Mouse (Mus musculus) neural tube, embryonic 14.5 days (tissue): Measurements from ENCODE around the gene Smim6. TPM values are rescaled to one million over a fixed set of nuclear protein-coding genes. Genes with fewer than 3 reads are reported as not detected.

Experiments used
- ATAC-seq: fragments of 200-750 bp; cut with Nextera tagmentation; 2 replicates; pipeline ENCODE4 v1.8.0; 2017; ENCODE audit warnings: low read depth, mild to moderate bottlenecking, moderate TSS enrichment, moderate library complexity
- H3K27ac ChIP-seq: fragments of 300-500 bp; sonication (generic); 2 replicates; pipeline ENCODE4 v1.5.1; 2014; ENCODE audit warnings: low read depth, mild to moderate bottlenecking, control low read depth, low read length, moderate library complexity, mixed read lengths
- H3K27me3 ChIP-seq: fragments of 300-500 bp; sonication (generic); 2 replicates; pipeline ENCODE4 v1.6.1; 2014; ENCODE audit warnings: low read length; ENCODE audit not compliant: control insufficient read depth, insufficient read depth
- H3K36me3 ChIP-seq: fragments of 300-500 bp; sonication (generic); 2 replicates; pipeline ENCODE4 v1.6.1; 2014; ENCODE audit warnings: low read length, mixed read lengths; ENCODE audit not compliant: control insufficient read depth, insufficient read depth
- H3K4me1 ChIP-seq: fragments of 300-500 bp; sonication (generic); 2 replicates; pipeline ENCODE4 v1.6.1; 2014; ENCODE audit warnings: low read length; ENCODE audit not compliant: control insufficient read depth, insufficient read depth
- H3K4me2 ChIP-seq: fragments of 300-500 bp; sonication (generic); 2 replicates; pipeline ENCODE4 v1.6.1; 2014; ENCODE audit warnings: mild to moderate bottlenecking, low read depth, low read length, control low read depth
- H3K4me3 ChIP-seq: fragments of 300-500 bp; sonication (generic); 2 replicates; pipeline ENCODE4 v1.5.1; 2014; ENCODE audit warnings: low read depth, low read length, control low read depth, mixed read lengths
- H3K9ac ChIP-seq: fragments of 300-500 bp; sonication (generic); replicated peaks from 2 replicates; pipeline ENCODE4 v1.6.1; 2014; ENCODE audit warnings: low read depth, mild to moderate bottlenecking, control low read depth, low read length, mixed read lengths
- H3K9me3 ChIP-seq: fragments of 300-500 bp; sonication (generic); 2 replicates; pipeline ENCODE4 v1.6.1; 2016; ENCODE audit warnings: low read length; ENCODE audit not compliant: control insufficient read depth
- WGBS: fragments of 180-500 bp; shearing (Covaris S2); extraction: QIAGEN DNeasy Blood & Tissue Kit; methylation state at CpG from one replicate; pipeline ENCODE4 v1.1.7; 2014; 5-methylcytosine and 5-hydroxymethylcytosine counted together
- polyA plus RNA-seq: library from polyadenylated mRNA; unstranded; fragments of >200 nt; fragmentation: Nextera tagmentation; extraction: Ambion mirVana; gene quantifications from 2 replicates; pipeline ENCODE4 v1.2.1, GENCODE M21; 2014

The Smim6 gene
- polyA plus RNA-seq, 1 experiment from 2014 or later: 0.43 TPM

DNA sequence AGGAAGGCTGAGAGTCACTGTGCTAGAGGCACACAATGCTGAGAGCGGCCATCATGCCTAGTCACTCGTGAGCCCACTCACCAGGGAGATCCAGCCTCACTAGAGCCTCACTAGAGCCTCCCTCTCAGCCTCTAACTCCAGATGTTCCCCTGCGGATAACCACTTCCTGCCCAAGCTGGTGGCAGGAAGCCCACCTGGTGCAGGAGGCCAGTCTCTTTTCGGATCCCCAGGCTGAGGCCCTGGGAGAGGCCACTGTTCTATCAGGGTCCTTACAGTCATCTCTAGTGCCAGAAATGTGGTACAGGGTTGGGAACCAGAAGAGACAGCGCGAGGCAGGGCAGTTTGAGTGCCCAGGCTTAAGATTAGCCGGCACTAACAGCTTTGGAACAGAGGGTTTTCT lies 13.4 kb upstream of the Smim6 start:
- H3K9ac ChIP-seq: no peak overlapping the region
- H3K4me3 ChIP-seq: no peak overlapping the region
- peaks cover 7% of the 10 kb centered on the region; the same call in 1 of the 2 replicates for H3K36me3 ChIP-seq
- H3K4me1 ChIP-seq: 0 out of 2 replicates have a peak, but pooled peaks cover 2% of the 10 kb centered on the region
- no peak overlapping the region for H3K27ac ChIP-seq
- H3K27me3 ChIP-seq: no peaks in the 10 kb centered on the region
- ATAC-seq: no peak
- no peak overlapping the region for H3K4me2 ChIP-seq
- no peaks in the 10 kb centered on the region for H3K9me3 ChIP-seq
- 89% methylated on average over 7 of the region's 7 CpGs for WGBS

DNA sequence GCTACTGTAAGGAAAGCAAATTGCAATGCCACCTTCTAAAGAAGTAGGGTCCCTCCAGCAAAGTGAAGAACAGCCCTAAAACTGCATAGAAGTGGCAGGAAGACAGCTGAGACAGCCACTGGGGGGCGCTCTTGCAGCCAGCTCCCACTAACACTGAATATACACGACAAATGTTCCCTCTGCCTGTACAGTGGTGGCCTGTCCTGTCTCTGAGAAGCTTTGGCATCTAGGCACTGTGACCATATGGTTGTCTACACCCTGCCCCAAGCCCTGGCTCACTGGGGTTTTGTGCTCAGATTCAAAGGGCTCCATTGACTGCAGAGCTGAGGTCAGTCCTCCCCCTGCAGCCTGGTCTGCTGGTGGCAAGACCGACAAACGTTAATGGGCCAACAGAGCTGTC lies 12.9 kb upstream of the Smim6 start:
- no peak overlapping the region for H3K9ac ChIP-seq
- 8% methylated on average over 4 of the region's 4 CpGs for WGBS
- 0 out of 2 replicates have a peak, but pooled peaks cover 2% of the 10 kb centered on the region for H3K4me1 ChIP-seq
- H3K27ac ChIP-seq: no peak overlapping the region
- H3K36me3 ChIP-seq: peaks cover 5% of the 10 kb centered on the region; the same call in 1 of the 2 replicates
- no peak for ATAC-seq
- no peak overlapping the region for H3K4me3 ChIP-seq
- no peaks in the 10 kb centered on the region for H3K9me3 ChIP-seq
- H3K4me2 ChIP-seq: no peak overlapping the region
- H3K27me3 ChIP-seq: no peaks in the 10 kb centered on the region

DNA sequence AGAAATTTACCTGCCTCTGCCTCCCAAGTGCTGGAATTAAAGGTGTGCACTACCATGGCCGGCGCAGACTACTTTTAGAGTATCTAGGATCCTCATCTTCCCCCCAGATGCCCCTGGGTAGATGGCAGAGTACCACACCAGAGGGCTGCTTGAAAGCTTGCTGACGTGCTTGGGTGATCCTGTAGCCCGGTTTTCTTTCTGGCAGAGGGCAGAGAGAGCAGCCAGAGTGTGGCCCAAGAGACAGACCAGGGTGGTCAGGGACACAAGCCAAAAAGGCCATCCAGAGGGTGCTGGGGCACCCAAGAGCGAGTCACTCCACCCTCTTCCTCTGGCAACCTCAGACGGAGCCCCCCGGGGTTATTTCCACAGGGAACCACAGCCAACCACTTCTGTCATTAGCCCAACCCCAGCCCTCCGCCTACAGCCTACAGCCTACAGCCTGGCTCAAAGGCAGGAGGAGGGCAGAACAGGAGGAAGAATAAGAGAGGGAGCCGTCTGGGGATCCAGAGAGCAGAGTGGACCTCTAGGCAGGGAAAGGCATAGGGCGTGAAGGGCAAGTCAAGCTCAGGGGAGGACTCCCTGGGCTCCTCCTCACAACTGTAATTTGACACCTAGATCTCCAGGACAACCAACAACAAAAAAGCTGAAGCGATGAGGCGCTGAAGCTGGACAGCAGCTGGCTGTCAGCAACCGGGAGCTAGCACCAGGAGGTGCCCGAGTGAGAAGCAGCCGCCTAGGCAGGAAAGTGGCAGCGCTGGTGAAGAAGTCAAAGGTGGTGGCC lies 12.1 kb upstream of the Smim6 start, which contains the start of gene Smim5:
Smim5 (plus strand) TSS at position 481 of the 781 bp plus-strand sequence.
- 0 out of 2 replicates have a peak within 1 kb of the TSS, but pooled peaks have one; percentile 16 for H3K9ac ChIP-seq
- H3K9me3 ChIP-seq: no peaks in the 10 kb centered on the region
- 0 out of 2 replicates have a peak, but pooled peaks cover 2% of the 10 kb centered on the region for H3K4me1 ChIP-seq
- H3K36me3 ChIP-seq: no peaks in the 10 kb centered on the region
- no peaks in the 10 kb centered on the region for H3K27me3 ChIP-seq
- H3K27ac ChIP-seq: no peak within 1 kb of the TSS
- no peak within 1 kb of the TSS for H3K4me2 ChIP-seq
- 35% methylated on average over 16 of the region's 16 CpGs for WGBS
- H3K4me3 ChIP-seq: no peak within 1 kb of the TSS
- no peak; the same call in 1 of the 2 replicates for ATAC-seq

DNA sequence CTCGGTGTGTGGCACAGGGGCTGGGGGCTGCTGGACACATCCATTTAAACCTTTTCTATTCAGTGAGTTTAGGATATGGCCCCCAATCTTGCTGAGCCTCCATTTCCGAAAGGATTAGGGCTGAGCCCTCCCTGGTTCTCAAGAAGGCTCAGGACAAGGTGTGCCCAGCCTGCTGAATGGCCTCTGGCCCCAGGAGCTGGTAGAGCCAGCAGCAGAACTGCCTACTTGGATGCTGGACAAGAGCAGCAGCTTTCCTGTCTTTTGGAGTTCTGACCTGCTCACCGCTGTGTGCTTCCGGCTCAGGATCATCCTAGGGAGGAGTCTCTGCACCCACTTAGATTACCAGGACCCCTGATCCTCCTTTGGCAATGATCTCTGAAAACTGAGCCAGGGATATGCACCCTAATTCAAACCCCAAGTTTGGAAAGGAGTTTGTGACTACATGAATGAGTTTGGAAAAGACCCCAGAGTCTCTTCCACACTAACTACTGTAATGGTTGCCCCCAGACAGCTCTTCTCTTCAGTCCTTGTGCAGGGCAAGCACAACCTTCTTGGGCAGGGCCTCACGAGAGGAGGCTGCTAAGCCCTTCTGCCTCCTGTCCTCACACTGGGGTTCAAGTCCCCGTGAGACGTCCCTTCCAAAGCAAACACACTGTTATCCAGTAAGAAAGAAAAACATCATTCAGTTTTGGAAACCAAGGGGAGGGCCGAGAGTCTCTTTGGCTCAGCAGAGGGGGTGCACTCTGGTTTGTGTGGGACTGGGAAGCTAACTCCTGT lies 11.1 kb upstream of the Smim6 start:
- 76% methylated on average over 8 of the region's 8 CpGs for WGBS
- Histone ChIP-seq H3K36me3 (no peaks in the 10 kb centered on the region), H3K4me2 (no peak overlapping the region), H3K4me1 (0 out of 2 replicates have a peak, but pooled peaks cover 2% of the 10 kb centered on the region), H3K9me3 (no peaks in the 10 kb centered on the region), H3K27ac (no peak overlapping the region), H3K9ac (0 out of 2 replicates have a peak overlapping the region, but pooled peaks have one; percentile 16), H3K27me3 (no peaks in the 10 kb centered on the region), H3K4me3 (no peak overlapping the region)
- no peak for ATAC-seq

DNA sequence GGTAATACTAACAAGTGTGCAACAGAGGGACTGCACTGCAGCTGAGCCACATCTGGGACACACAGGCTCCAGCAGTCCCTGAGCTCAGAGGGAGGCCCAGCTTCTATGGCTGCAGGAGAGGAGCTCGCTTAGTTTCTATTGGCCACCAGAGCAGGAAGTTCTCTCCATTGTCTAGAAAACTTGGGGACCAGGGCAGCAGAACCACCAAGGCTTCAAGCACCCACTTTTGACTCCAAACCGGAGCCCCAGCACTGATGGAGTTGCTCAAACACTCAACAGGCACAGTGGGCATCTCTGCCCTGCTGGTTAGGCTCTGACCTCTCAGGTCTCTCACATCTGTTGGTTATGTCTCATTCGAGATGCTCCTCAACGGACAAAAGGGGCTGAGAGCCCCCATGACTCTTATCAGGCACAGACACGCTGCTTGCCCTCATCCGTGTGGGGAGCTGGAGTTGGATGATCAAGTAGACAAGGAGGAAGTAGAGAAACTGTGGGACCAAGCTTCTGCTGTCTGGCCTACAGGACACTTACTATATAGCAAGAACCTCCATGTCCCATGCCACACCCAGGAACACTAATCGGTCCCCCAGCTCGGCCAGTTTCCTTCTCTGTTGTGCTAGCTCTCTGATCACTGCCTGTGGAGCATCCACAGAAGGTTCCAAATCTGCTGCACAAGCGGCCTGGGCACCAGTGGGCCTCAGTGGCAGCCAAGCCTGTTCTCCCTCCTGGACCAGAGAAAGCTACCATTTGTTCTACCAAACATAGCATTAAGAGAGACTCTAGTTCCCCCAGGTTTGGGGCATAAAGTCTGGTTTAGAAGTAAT lies 10.3 kb upstream of the Smim6 start:
- Histone ChIP-seq H3K9ac (no peak overlapping the region), H3K36me3 (no peaks in the 10 kb centered on the region), H3K4me2 (no peak overlapping the region), H3K4me1 (0 out of 2 replicates have a peak, but pooled peaks cover 2% of the 10 kb centered on the region), H3K27me3 (no peaks in the 10 kb centered on the region), H3K9me3 (no peaks in the 10 kb centered on the region), H3K4me3 (no peak overlapping the region), H3K27ac (no peak overlapping the region)
- no peak for ATAC-seq
- 82% methylated on average over 9 of the region's 9 CpGs for WGBS

DNA sequence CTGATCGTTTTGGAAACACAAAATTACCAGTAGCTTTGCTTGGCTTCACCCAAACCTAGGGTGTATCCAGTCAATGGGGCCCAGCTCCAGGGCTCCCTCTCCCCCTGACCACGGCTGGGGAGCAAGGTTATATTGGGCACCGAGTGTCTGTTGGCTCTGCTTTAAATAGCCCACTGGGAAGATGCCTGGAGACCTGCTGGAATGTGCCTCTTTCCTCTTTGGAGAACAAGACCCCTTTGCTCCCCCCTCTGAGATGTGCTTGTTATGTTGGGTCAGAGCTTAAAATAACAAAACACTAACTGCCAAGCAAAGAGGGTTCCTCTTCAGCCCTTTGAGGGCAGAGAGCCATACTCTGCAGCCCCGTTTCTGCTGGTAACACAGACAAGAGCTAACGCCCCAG lies 9.6 kb upstream of the Smim6 start:
- Histone ChIP-seq H3K36me3 (no peaks in the 10 kb centered on the region), H3K9ac (no peak overlapping the region), H3K27me3 (no peaks in the 10 kb centered on the region), H3K27ac (no peak overlapping the region), H3K4me3 (no peak overlapping the region), H3K4me1 (0 out of 2 replicates have a peak, but pooled peaks cover 2% of the 10 kb centered on the region), H3K9me3 (no peaks in the 10 kb centered on the region), H3K4me2 (no peak overlapping the region)
- 80% methylated on average over 5 of the region's 5 CpGs for WGBS
- ATAC-seq: no peak

DNA sequence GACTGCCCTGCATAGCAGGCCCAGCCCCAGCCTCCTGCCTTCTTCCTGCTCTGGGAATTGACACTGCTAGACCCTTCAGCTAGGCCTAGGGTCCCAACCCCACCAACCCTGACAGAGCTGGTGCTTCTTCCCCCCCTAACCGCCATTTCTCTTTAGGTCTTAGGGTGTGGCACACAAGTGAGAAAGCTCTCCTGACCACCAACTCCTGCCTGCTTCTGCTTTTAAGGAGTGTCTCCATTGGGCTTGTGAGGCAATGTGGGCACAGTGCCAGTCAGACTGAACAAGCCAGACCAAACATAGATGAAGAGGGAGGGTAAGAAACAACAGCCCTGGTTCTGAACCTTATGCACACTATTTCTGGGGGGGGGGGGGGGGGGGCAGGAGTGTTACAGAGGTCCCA lies 9.0 kb upstream of the Smim6 start:
- Histone ChIP-seq H3K27me3 (no peaks in the 10 kb centered on the region), H3K4me1 (0 out of 2 replicates have a peak, but pooled peaks cover 2% of the 10 kb centered on the region), H3K4me2 (no peak overlapping the region), H3K4me3 (no peak overlapping the region), H3K9me3 (no peaks in the 10 kb centered on the region), H3K27ac (no peak overlapping the region), H3K36me3 (no peaks in the 10 kb centered on the region), H3K9ac (no peak overlapping the region)
- ATAC-seq: no peak
- WGBS: 94% methylated on average over 1 of the region's 1 CpGs

DNA sequence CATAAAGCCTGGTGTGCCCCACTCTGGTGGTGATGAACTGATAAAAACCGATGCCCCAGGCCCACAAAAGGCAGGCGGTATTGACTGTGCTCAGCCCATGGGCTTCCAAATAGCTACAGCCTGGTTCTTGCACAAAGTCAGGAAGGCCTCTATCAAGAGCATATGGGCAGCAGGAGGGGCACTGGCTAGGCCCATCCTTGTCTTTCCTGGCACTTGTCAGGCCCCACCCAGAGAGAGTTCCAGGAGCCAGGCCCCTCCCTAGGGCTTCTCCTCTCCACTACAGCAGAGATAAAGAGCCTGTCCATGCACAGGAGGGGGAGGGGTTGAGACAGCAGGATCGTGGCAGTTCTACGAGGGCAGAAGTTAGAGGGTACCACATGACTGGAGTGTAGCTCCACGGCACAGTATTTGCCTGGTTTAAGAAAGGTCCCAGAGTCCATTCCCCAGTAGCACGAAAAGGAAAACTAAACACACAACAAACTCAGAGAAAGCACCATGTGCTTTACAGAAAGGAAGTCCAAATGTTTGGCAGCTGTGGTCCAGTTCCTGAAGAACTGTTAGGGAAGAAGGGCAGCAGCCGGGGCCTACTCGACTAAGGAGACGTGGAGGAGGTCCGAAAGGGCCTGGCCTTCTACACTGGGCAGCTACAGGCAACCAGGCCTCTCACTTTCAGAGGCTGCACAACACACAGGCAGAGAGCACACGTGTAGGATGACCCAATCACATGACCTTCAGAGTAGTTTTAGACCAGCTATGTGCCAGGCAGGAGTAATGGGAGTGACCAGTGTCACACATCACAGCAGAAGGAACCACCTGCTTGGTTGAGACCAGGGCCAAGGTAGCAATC lies 8.2 kb upstream of the Smim6 start:
- ATAC-seq: no peak
- Histone ChIP-seq H3K4me3 (no peak overlapping the region), H3K9me3 (no peaks in the 10 kb centered on the region), H3K27me3 (no peaks in the 10 kb centered on the region), H3K9ac (no peak overlapping the region), H3K27ac (no peak overlapping the region), H3K36me3 (no peaks in the 10 kb centered on the region), H3K4me1 (0 out of 2 replicates have a peak, but pooled peaks cover 2% of the 10 kb centered on the region), H3K4me2 (no peak overlapping the region)
- 81% methylated on average over 11 of the region's 11 CpGs for WGBS
